In genomic region chr17:24687599-24687998, GRCm38 (mm10) we compare ENCODE assay signal across 8 mouse cellular contexts. TPM values are rescaled to one million over a fixed set of nuclear protein-coding genes. Genes with fewer than 3 reads are reported as not detected.
DNase-seq lines count a peak whose midpoint lies in the region; ATAC-seq lines count a peak whose summit lies in the region.

No protein-coding gene starts in this region.

- peak overlapping the region; percentile 60 for H3K9ac ChIP-seq in kidney, embryonic 16.5 days (replicated peaks; ENCODE audit: low read length)
- peak overlapping the region; percentile 3; the same call in 1 of the 2 replicates for H3K9ac ChIP-seq in hindbrain, embryonic 15.5 days
- peak overlapping the region; percentile 50 for H3K9ac ChIP-seq in midbrain, embryonic 16.5 days (ENCODE audit: low read depth, low read length)

- WGBS in kidney, embryonic 16.5 days: 19% methylated on average over 23 of the region's 23 CpGs
- 18% methylated on average over 23 of the region's 23 CpGs for WGBS in embryonic facial prominence, embryonic 10.5 days
- 17% methylated on average over 23 of the region's 23 CpGs for WGBS in hindbrain, embryonic 15.5 days
- WGBS in midbrain, embryonic 16.5 days: 21% methylated on average over 23 of the region's 23 CpGs

- H3K36me3 ChIP-seq in kidney, embryonic 16.5 days (ENCODE audit: insufficient read depth, low read length): peaks cover 3% of the 10 kb centered on the region; the same call in 1 of the 2 replicates
- peaks cover 9% of the 10 kb centered on the region for H3K36me3 ChIP-seq in embryonic facial prominence, embryonic 10.5 days (replicated peaks)
- H3K36me3 ChIP-seq in hindbrain, embryonic 15.5 days: peaks cover 7% of the 10 kb centered on the region; the same call in 1 of the 2 replicates
- H3K36me3 ChIP-seq in midbrain, embryonic 16.5 days (ENCODE audit: control insufficient read depth, insufficient read depth, low read length): 0 out of 2 replicates have a peak, but pooled peaks cover 4% of the 10 kb centered on the region

- H3K4me2 ChIP-seq in kidney, embryonic 16.5 days (replicated peaks; ENCODE audit: low read depth, low read length): peak overlapping the region; percentile 53
- H3K4me2 ChIP-seq in hindbrain, embryonic 15.5 days: peak overlapping the region; percentile 58
- H3K4me2 ChIP-seq in midbrain, embryonic 16.5 days (ENCODE audit: low read length): peak overlapping the region; percentile 64

- no peak for ATAC-seq in kidney, embryonic 16.5 days (ENCODE audit: low FRiP score, low TSS enrichment)
- ATAC-seq in hindbrain, embryonic 15.5 days (ENCODE audit: low FRiP score, low read depth): no peak
- no peak for ATAC-seq in midbrain, embryonic 16.5 days

- peaks cover 18% of the 10 kb centered on the region for H3K4me1 ChIP-seq in kidney, embryonic 16.5 days (ENCODE audit: insufficient read depth, low read length)
- H3K4me1 ChIP-seq in embryonic facial prominence, embryonic 10.5 days: peaks cover 31% of the 10 kb centered on the region
- peaks cover 41% of the 10 kb centered on the region for H3K4me1 ChIP-seq in hindbrain, embryonic 15.5 days (replicated peaks)
- H3K4me1 ChIP-seq in midbrain, embryonic 16.5 days (ENCODE audit: control insufficient read depth, insufficient read depth, low read length): peaks cover 32% of the 10 kb centered on the region

- no peak for DNase-seq in kidney, postnatal 25 days
- no peak for DNase-seq in embryonic facial prominence, embryonic 10.5 days (ENCODE audit: low spot score)
- no peak for DNase-seq in cerebellum, adult 9-10 months
- no peak for DNase-seq in right cerebral cortex, postnatal 4 days
- no peak for DNase-seq in adrenal gland, postnatal 14 days

- H3K9me3 ChIP-seq in kidney, embryonic 16.5 days (ENCODE audit: low read length): no peaks in the 10 kb centered on the region
- H3K9me3 ChIP-seq in embryonic facial prominence, embryonic 10.5 days: no peaks in the 10 kb centered on the region
- no peaks in the 10 kb centered on the region for H3K9me3 ChIP-seq in hindbrain, embryonic 15.5 days
- no peaks in the 10 kb centered on the region for H3K9me3 ChIP-seq in midbrain, embryonic 16.5 days (replicated peaks; ENCODE audit: control insufficient read depth, low read length, poor library complexity, severe bottlenecking)

- H3K4me3 ChIP-seq in kidney, embryonic 16.5 days (ENCODE audit: low read length): peak overlapping the region; percentile 48
- peak overlapping the region; percentile 50 for H3K4me3 ChIP-seq in embryonic facial prominence, embryonic 10.5 days
- H3K4me3 ChIP-seq in hindbrain, embryonic 15.5 days: peak overlapping the region; percentile 66
- H3K4me3 ChIP-seq in midbrain, embryonic 16.5 days (ENCODE audit: low read depth, low read length): peak overlapping the region; percentile 38

- H3K27me3 ChIP-seq in kidney, embryonic 16.5 days (ENCODE audit: insufficient read depth, low read length): peaks cover 42% of the 10 kb centered on the region
- peaks cover 58% of the 10 kb centered on the region for H3K27me3 ChIP-seq in embryonic facial prominence, embryonic 10.5 days (replicated peaks; ENCODE audit: low read depth, poor library complexity, severe bottlenecking)
- H3K27me3 ChIP-seq in hindbrain, embryonic 15.5 days: peaks cover 7% of the 10 kb centered on the region
- no peaks in the 10 kb centered on the region for H3K27me3 ChIP-seq in midbrain, embryonic 16.5 days (ENCODE audit: control insufficient read depth, insufficient read depth, low read depth, low read length)

- H3K27ac ChIP-seq in kidney, embryonic 16.5 days (ENCODE audit: low read length): no peak overlapping the region
- H3K27ac ChIP-seq in embryonic facial prominence, embryonic 10.5 days (replicated peaks): no peak overlapping the region
- no peak overlapping the region for H3K27ac ChIP-seq in hindbrain, embryonic 15.5 days (replicated peaks)
- H3K27ac ChIP-seq in midbrain, embryonic 16.5 days (ENCODE audit: low read length): no peak overlapping the region

RNA-seq across cellular contexts. Expression of gene Syngr3, which starts 2.2 kb away (rescaled TPM):
- 2.3 and 2.9 TPM in 2 replicates for polyA plus RNA-seq in kidney, embryonic 16.5 days (2015; fragmentation: Nextera tagmentation; extraction: Ambion mirVana)
- polyA plus RNA-seq in embryonic facial prominence, embryonic 10.5 days (2016; fragmentation: Nextera tagmentation; extraction: Ambion mirVana): 6.0 and 8.1 TPM in 2 replicates
- polyA plus RNA-seq in hindbrain, embryonic 15.5 days (2015; fragmentation: Nextera tagmentation; extraction: Ambion mirVana): 234 and 241 TPM in 2 replicates
- polyA plus RNA-seq in midbrain, embryonic 16.5 days (2015; fragmentation: Nextera tagmentation; extraction: Ambion mirVana): 266 and 303 TPM in 2 replicates
- total RNA-seq in adrenal gland, postnatal 14 days (2021): 1.8 and 5.7 TPM in 2 replicates

RNA-seq across cellular contexts. Expression of gene Gfer, which starts 8.4 kb away (rescaled TPM):
- 44.4 and 45.3 TPM in 2 replicates for polyA plus RNA-seq in kidney, embryonic 16.5 days (2015; fragmentation: Nextera tagmentation; extraction: Ambion mirVana)
- 48.9 and 52.3 TPM in 2 replicates for polyA plus RNA-seq in embryonic facial prominence, embryonic 10.5 days (2016; fragmentation: Nextera tagmentation; extraction: Ambion mirVana)
- 36.5 and 36.6 TPM in 2 replicates for polyA plus RNA-seq in hindbrain, embryonic 15.5 days (2015; fragmentation: Nextera tagmentation; extraction: Ambion mirVana)
- 33.7 and 40.8 TPM in 2 replicates for polyA plus RNA-seq in midbrain, embryonic 16.5 days (2015; fragmentation: Nextera tagmentation; extraction: Ambion mirVana)
- total RNA-seq in adrenal gland, postnatal 14 days (2021): 36.0 and 39.3 TPM in 2 replicates

RNA-seq across cellular contexts. Expression of gene Noxo1, which starts 8.4 kb away (rescaled TPM):
- polyA plus RNA-seq in kidney, embryonic 16.5 days (2015; fragmentation: Nextera tagmentation; extraction: Ambion mirVana): 1.9 and 2.7 TPM in 2 replicates
- 0.72 and 1.9 TPM in 2 replicates for polyA plus RNA-seq in embryonic facial prominence, embryonic 10.5 days (2016; fragmentation: Nextera tagmentation; extraction: Ambion mirVana)
- 1.5 and 2.3 TPM in 2 replicates for polyA plus RNA-seq in hindbrain, embryonic 15.5 days (2015; fragmentation: Nextera tagmentation; extraction: Ambion mirVana)
- polyA plus RNA-seq in midbrain, embryonic 16.5 days (2015; fragmentation: Nextera tagmentation; extraction: Ambion mirVana): 1.9 and 2.2 TPM in 2 replicates
- total RNA-seq in adrenal gland, postnatal 14 days (2021): 3.6 and 5.7 TPM in 2 replicates

RNA-seq across cellular contexts. Expression of gene Zfp598, which starts 18.1 kb away (rescaled TPM):
- polyA plus RNA-seq in kidney, embryonic 16.5 days (2015; fragmentation: Nextera tagmentation; extraction: Ambion mirVana): 19.7 and 22.7 TPM in 2 replicates
- 29.0 and 30.4 TPM in 2 replicates for polyA plus RNA-seq in embryonic facial prominence, embryonic 10.5 days (2016; fragmentation: Nextera tagmentation; extraction: Ambion mirVana)
- polyA plus RNA-seq in hindbrain, embryonic 15.5 days (2015; fragmentation: Nextera tagmentation; extraction: Ambion mirVana): 20.6 and 24.5 TPM in 2 replicates
- polyA plus RNA-seq in midbrain, embryonic 16.5 days (2015; fragmentation: Nextera tagmentation; extraction: Ambion mirVana): 19.7 and 20.3 TPM in 2 replicates
- 44.5 and 47.4 TPM in 2 replicates for total RNA-seq in adrenal gland, postnatal 14 days (2021)

RNA-seq across cellular contexts. Expression of gene Tbl3, which starts 19.9 kb away (rescaled TPM):
- polyA plus RNA-seq in kidney, embryonic 16.5 days (2015; fragmentation: Nextera tagmentation; extraction: Ambion mirVana): 92.1 and 107 TPM in 2 replicates
- 152 and 162 TPM in 2 replicates for polyA plus RNA-seq in embryonic facial prominence, embryonic 10.5 days (2016; fragmentation: Nextera tagmentation; extraction: Ambion mirVana)
- polyA plus RNA-seq in hindbrain, embryonic 15.5 days (2015; fragmentation: Nextera tagmentation; extraction: Ambion mirVana): 64.2 and 64.9 TPM in 2 replicates
- polyA plus RNA-seq in midbrain, embryonic 16.5 days (2015; fragmentation: Nextera tagmentation; extraction: Ambion mirVana): 61.8 and 69.2 TPM in 2 replicates
- total RNA-seq in adrenal gland, postnatal 14 days (2021): 35.8 and 41.2 TPM in 2 replicates

Comparison
In these comparisons a context has a peak if more than half of its experiments do, and no peak if none do; other contexts are left out.
1. H3K9ac ChIP-seq: peak in every context shown above with its lines; median percentile 60 in kidney, embryonic 16.5 days; 50 in midbrain, embryonic 16.5 days; 3 in hindbrain, embryonic 15.5 days.
2. RNA of gene Syngr3, which starts 2.2 kb away (polyA plus RNA-seq): 266 to 303 TPM in midbrain, embryonic 16.5 days and 234 to 241 TPM in hindbrain, embryonic 15.5 days; 6.0 to 8.1 TPM in embryonic facial prominence, embryonic 10.5 days and 2.3 to 2.9 TPM in kidney, embryonic 16.5 days; every median in the first group is over 10 times any median in the second.
3. Peak in every context shown above with its lines, with median percentiles within 50 percentile points of each other: H3K4me2 ChIP-seq and H3K4me3 ChIP-seq.